Mouse (Mus musculus) gastrocnemius, postnatal 36 days (tissue): Measurements from ENCODE around the gene Mogat1. TPM values are rescaled to one million over a fixed set of nuclear protein-coding genes. Genes with fewer than 3 reads are reported as not detected.
"Not testable (repeated sequence)": the region's sequence is repeated elsewhere in the genome, so short reads cannot be mapped to it uniquely, and the experiment has no call there.

Source experiments
- DNase-seq, 2 experiments: peaks; one replicate each; pipeline ENCODE4 v3.0.0; 2022
- intact Hi-C: fragments of 180-260 bp; cut with DNase I; formaldehyde crosslinking; loops from one replicate; pipeline ENCODE4 v1.15.1; 2025
- long read RNA-seq, 2 experiments: library from polyadenylated mRNA; stranded (forward); transcript quantifications; one replicate each; pipeline ENCODE4 v2.0.0; 2021
- total RNA-seq, 2 experiments: library from RNA; stranded (reverse); gene quantifications; 2 replicates each; pipeline ENCODE4 v1.2.3; 2021

Mogat1 gene
- not detected for total RNA-seq
- long read RNA-seq, experiment 1 = 0 reads
- long read RNA-seq, experiment 2 = 0 reads

- intact Hi-C loops = no loop called here
- DNase-seq = no peak
These were observed at the start of gene Mogat1 for GRCm38 (mm10) chr1:78510862-78511261. Gene Mogat1 (plus strand): TSS chr1:78510991.

GRCm38 (mm10) chr1:78472441-78472840 lies 38.4 kb upstream of the Mogat1 start:
- DNase-seq = no peak
- intact Hi-C loops = no loop called here

GRCm38 (mm10) chr1:78483430-78483829 lies 27.4 kb upstream of the Mogat1 start:
- no peak for DNase-seq
- intact Hi-C loops = no loop called here

GRCm38 (mm10) chr1:78484361-78484760 lies 26.4 kb upstream of the Mogat1 start:
- DNase-seq = no peak
- intact Hi-C loops = no loop called here

GRCm38 (mm10) chr1:78488427-78488751 lies 22.4 kb upstream of the Mogat1 start:
- intact Hi-C loops = no loop called here
- DNase-seq = no peak

- DNase-seq = peak; percentile 83 to 91
- intact Hi-C loops = no loop called here
These were observed 21.9 kb upstream of the Mogat1 start, which contains the start of gene Farsb for GRCm38 (mm10) chr1:78488752-78489492. Gene Farsb (minus strand): TSS chr1:78488897.

GRCm38 (mm10) chr1:78490143-78490542 lies 20.6 kb upstream of the Mogat1 start:
- intact Hi-C loops = no loop called here
- no peak for DNase-seq

- intact Hi-C loops = no loop called here
These were observed 9.8 kb upstream of the Mogat1 start for GRCm38 (mm10) chr1:78501036-78501435.

GRCm38 (mm10) chr1:78501856-78502255 lies 8.9 kb upstream of the Mogat1 start:
- intact Hi-C loops, DNase-seq: not testable (repeated sequence)

More at GRCm38 (mm10) chr1:78501036-78501435, 9.8 kb upstream of the Mogat1 start:
- no peak for DNase-seq

GRCm38 (mm10) chr1:78502527-78502926 lies 8.3 kb upstream of the Mogat1 start:
- DNase-seq = no peak
- intact Hi-C loops = no loop called here

- intact Hi-C loops = no loop called here
- no peak for DNase-seq
These were observed 3.7 kb upstream of the Mogat1 start for GRCm38 (mm10) chr1:78507137-78507536.

- intact Hi-C loops = no loop called here
- no peak for DNase-seq
These were observed 900 bp downstream of the Mogat1 start, which contains the start of gene BC035947 for GRCm38 (mm10) chr1:78511621-78512160. Gene BC035947 (minus strand): TSS chr1:78512158.

GRCm38 (mm10) chr1:78512756-78513155 lies 2.0 kb downstream of the Mogat1 start:
- intact Hi-C loops = no loop called here
- DNase-seq = no peak

GRCm38 (mm10) chr1:78518907-78519306 lies 8.1 kb downstream of the Mogat1 start:
- no peak for DNase-seq
- intact Hi-C loops = no loop called here

- DNase-seq = peak; percentile 35 to 51
- intact Hi-C loops = no loop called here
These were observed 14.5 kb downstream of the Mogat1 start for GRCm38 (mm10) chr1:78525189-78525886.

GRCm38 (mm10) chr1:78528356-78528755 lies 17.6 kb downstream of the Mogat1 start:
- intact Hi-C loops = no loop called here
- DNase-seq = no peak

- intact Hi-C loops = no loop called here
- DNase-seq = no peak
These were observed 18.2 kb downstream of the Mogat1 start for GRCm38 (mm10) chr1:78529011-78529410.

GRCm38 (mm10) chr1:78530500-78531215 lies 19.9 kb downstream of the Mogat1 start:
- intact Hi-C loops = no loop called here
- DNase-seq = no peak

- intact Hi-C loops = no loop called here
These were observed 21.5 kb downstream of the Mogat1 start for GRCm38 (mm10) chr1:78532184-78532800.

GRCm38 (mm10) chr1:78534428-78535150 lies 23.8 kb downstream of the Mogat1 start:
- no peak for DNase-seq
- intact Hi-C loops = loop anchor here (5.0 kb wide), 2 partner anchors 123 to 138 kb away; partner anchors contain the start of genes Acsl3 and Utp14b

More at GRCm38 (mm10) chr1:78532184-78532800, 21.5 kb downstream of the Mogat1 start:
- DNase-seq = peak; percentile 31 to 36
